Mouse (Mus musculus) midbrain, postnatal 0 days (tissue): ENCODE results near the gene Lclat1. TPM values are rescaled to one million over a fixed set of nuclear protein-coding genes. Genes with fewer than 3 reads are reported as not detected.

Experiments used
- ATAC-seq: fragments of 200-750 bp; cut with Nextera tagmentation; 2 replicates; pipeline ENCODE4 v1.8.0; 2017; ENCODE audit warnings: moderate number of reproducible peaks, mild to moderate bottlenecking, moderate TSS enrichment, moderate library complexity; ENCODE audit not compliant: low FRiP score
- DNase-seq: peaks from one replicate; pipeline ENCODE4 v3.0.0-alpha.2; 2015; ENCODE audit warnings: low spot score
- H3K27ac ChIP-seq: fragments of 300-500 bp; sonication (generic); 2 replicates; pipeline ENCODE4 v1.5.1; 2014; ENCODE audit warnings: low read depth, mild to moderate bottlenecking, low read length, mixed read lengths
- H3K27me3 ChIP-seq: fragments of 300-500 bp; sonication (generic); 2 replicates; pipeline ENCODE4 v1.6.1; 2014; ENCODE audit warnings: low read length, control low read depth, mixed read lengths; ENCODE audit not compliant: insufficient read depth
- H3K36me3 ChIP-seq: fragments of 300-500 bp; sonication (generic); 2 replicates; pipeline ENCODE4 v1.6.1; 2014; ENCODE audit warnings: low read length, control low read depth, mixed read lengths; ENCODE audit not compliant: insufficient read depth
- H3K4me1 ChIP-seq: fragments of 300-500 bp; sonication (generic); 2 replicates; pipeline ENCODE4 v1.6.1; 2014; ENCODE audit warnings: mild to moderate bottlenecking, control low read depth, antibody characterized with exemption, low read length, mixed read lengths; ENCODE audit not compliant: insufficient read depth
- H3K4me2 ChIP-seq: fragments of 300-500 bp; sonication (generic); 2 replicates; pipeline ENCODE4 v1.6.1; 2014; ENCODE audit warnings: low read depth, mild to moderate bottlenecking, low read length, mixed read lengths; ENCODE audit not compliant: poor library complexity, severe bottlenecking
- H3K4me3 ChIP-seq: fragments of 300-500 bp; sonication (generic); 2 replicates; pipeline ENCODE4 v1.5.1; 2014; ENCODE audit warnings: low read depth, mild to moderate bottlenecking, low read length, moderate library complexity
- H3K9ac ChIP-seq: fragments of 300-500 bp; sonication (generic); replicated peaks from 2 replicates; pipeline ENCODE4 v1.6.1; 2014; ENCODE audit warnings: mild to moderate bottlenecking, low read length, moderate library complexity, mixed read lengths; ENCODE audit not compliant: poor library complexity, severe bottlenecking
- H3K9me3 ChIP-seq: fragments of 300-500 bp; sonication (generic); 2 replicates; pipeline ENCODE4 v1.6.1; 2016; ENCODE audit warnings: low read length, control low read depth
- CTCF ChIP-seq: IDR thresholded peaks from 2 replicates; pipeline ENCODE4 v1.5.1; 2016; ENCODE audit warnings: antibody characterized with exemption, mild to moderate bottlenecking
- WGBS: fragments of 180-500 bp; shearing (Covaris S2); extraction: QIAGEN DNeasy Blood & Tissue Kit; methylation state at CpG from one replicate; pipeline ENCODE4 v1.1.7; 2014; 5-methylcytosine and 5-hydroxymethylcytosine counted together
- polyA plus RNA-seq: library from polyadenylated mRNA; unstranded; fragments of >200 nt; fragmentation: Nextera tagmentation; extraction: Ambion mirVana; gene quantifications from 2 replicates; pipeline ENCODE4 v1.2.1, GENCODE M21; 2015
- total RNA-seq: library from RNA; depleted of rRNA; stranded (reverse); fragments of >200 nt; gene quantifications from 2 replicates; pipeline ENCODE4 v1.2.3, GENCODE M21; 2014

Lclat1 gene
- total and polyA plus RNA-seq, 2 experiments from 2014 or later, result 12.4 to 25.6 TPM

GRCm38 (mm10) chr17:73063781-73064180 lies 44.0 kb upstream of the Lclat1 start:
- Histone ChIP-seq H3K4me2 (no peak overlapping the region), H3K27me3 (no peaks in the 10 kb centered on the region), H3K36me3 (no peaks in the 10 kb centered on the region), H3K27ac (no peak overlapping the region), H3K4me3 (no peak overlapping the region), H3K9me3 (no peaks in the 10 kb centered on the region), H3K4me1 (no peaks in the 10 kb centered on the region), H3K9ac (no peak overlapping the region)
- WGBS, result 92% methylated on average over 1 of the region's 1 CpGs
- DNase-seq, result no peak
- no peak for ATAC-seq
- TF ChIP-seq CTCF, result no peak

- no peak overlapping the region for H3K9ac ChIP-seq
- H3K4me3 ChIP-seq, result no peak overlapping the region
- TF ChIP-seq CTCF, result no peak
- H3K4me1 ChIP-seq, result no peaks in the 10 kb centered on the region
- no peak overlapping the region for H3K27ac ChIP-seq
- H3K9me3 ChIP-seq, result no peaks in the 10 kb centered on the region
- DNase-seq, result peak; percentile 52
- 78% methylated on average over 9 of the region's 9 CpGs for WGBS
- no peak overlapping the region for H3K4me2 ChIP-seq
- no peak for ATAC-seq
- no peaks in the 10 kb centered on the region for H3K36me3 ChIP-seq
- no peaks in the 10 kb centered on the region for H3K27me3 ChIP-seq
Measured at GRCm38 (mm10) chr17:73066387-73067169, 41.2 kb upstream of the Lclat1 start.

- Histone ChIP-seq H3K27ac (no peak overlapping the region), H3K9me3 (no peaks in the 10 kb centered on the region), H3K4me2 (no peak overlapping the region), H3K27me3 (no peaks in the 10 kb centered on the region), H3K4me1 (no peaks in the 10 kb centered on the region), H3K36me3 (no peaks in the 10 kb centered on the region), H3K9ac (no peak overlapping the region), H3K4me3 (no peak overlapping the region)
- WGBS, result 31% methylated on average over 11 of the region's 11 CpGs
- no peak for TF ChIP-seq CTCF
- DNase-seq (peak; percentile 49), ATAC-seq (no peak)
Measured at GRCm38 (mm10) chr17:73067423-73067822, 40.4 kb upstream of the Lclat1 start.

- TF ChIP-seq CTCF, result no peak
- Histone ChIP-seq H3K4me3 (no peak overlapping the region), H3K9ac (no peak overlapping the region), H3K27me3 (no peaks in the 10 kb centered on the region), H3K4me1 (no peaks in the 10 kb centered on the region), H3K4me2 (no peak overlapping the region), H3K9me3 (no peaks in the 10 kb centered on the region), H3K27ac (no peak overlapping the region), H3K36me3 (no peaks in the 10 kb centered on the region)
- no peak for DNase-seq
- no peak for ATAC-seq
- 87% methylated on average over 10 of the region's 10 CpGs for WGBS
Measured at GRCm38 (mm10) chr17:73068321-73068992, 39.3 kb upstream of the Lclat1 start.

GRCm38 (mm10) chr17:73070466-73070865 lies 37.3 kb upstream of the Lclat1 start:
- ATAC-seq (no peak), DNase-seq (no peak)
- H3K4me3 ChIP-seq, result no peak overlapping the region
- H3K4me1 ChIP-seq, result no peaks in the 10 kb centered on the region
- H3K27ac ChIP-seq, result no peak overlapping the region
- H3K4me2 ChIP-seq, result no peak overlapping the region
- no peaks in the 10 kb centered on the region for H3K9me3 ChIP-seq
- H3K9ac ChIP-seq, result no peak overlapping the region
- no peak for TF ChIP-seq CTCF
- 83% methylated on average over 2 of the region's 2 CpGs for WGBS
- H3K27me3 ChIP-seq, result no peaks in the 10 kb centered on the region
- H3K36me3 ChIP-seq, result no peaks in the 10 kb centered on the region

- DNase-seq (no peak), ATAC-seq (no peak)
- WGBS, result 77% methylated on average over 5 of the region's 5 CpGs
- Histone ChIP-seq H3K9ac (no peak overlapping the region), H3K4me1 (no peaks in the 10 kb centered on the region), H3K4me3 (no peak overlapping the region), H3K27me3 (no peaks in the 10 kb centered on the region), H3K27ac (no peak overlapping the region), H3K4me2 (no peak overlapping the region), H3K36me3 (no peaks in the 10 kb centered on the region), H3K9me3 (no peaks in the 10 kb centered on the region)
- TF ChIP-seq CTCF, result no peak
Measured at GRCm38 (mm10) chr17:73071725-73072263, 36.0 kb upstream of the Lclat1 start.
